Mouse (Mus musculus): ENCODE data around the gene Ttc34.
A peak's percentile ranks its signal among the peaks of the same experiment; 100 is the strongest.

Gene Ttc34

DNA sequence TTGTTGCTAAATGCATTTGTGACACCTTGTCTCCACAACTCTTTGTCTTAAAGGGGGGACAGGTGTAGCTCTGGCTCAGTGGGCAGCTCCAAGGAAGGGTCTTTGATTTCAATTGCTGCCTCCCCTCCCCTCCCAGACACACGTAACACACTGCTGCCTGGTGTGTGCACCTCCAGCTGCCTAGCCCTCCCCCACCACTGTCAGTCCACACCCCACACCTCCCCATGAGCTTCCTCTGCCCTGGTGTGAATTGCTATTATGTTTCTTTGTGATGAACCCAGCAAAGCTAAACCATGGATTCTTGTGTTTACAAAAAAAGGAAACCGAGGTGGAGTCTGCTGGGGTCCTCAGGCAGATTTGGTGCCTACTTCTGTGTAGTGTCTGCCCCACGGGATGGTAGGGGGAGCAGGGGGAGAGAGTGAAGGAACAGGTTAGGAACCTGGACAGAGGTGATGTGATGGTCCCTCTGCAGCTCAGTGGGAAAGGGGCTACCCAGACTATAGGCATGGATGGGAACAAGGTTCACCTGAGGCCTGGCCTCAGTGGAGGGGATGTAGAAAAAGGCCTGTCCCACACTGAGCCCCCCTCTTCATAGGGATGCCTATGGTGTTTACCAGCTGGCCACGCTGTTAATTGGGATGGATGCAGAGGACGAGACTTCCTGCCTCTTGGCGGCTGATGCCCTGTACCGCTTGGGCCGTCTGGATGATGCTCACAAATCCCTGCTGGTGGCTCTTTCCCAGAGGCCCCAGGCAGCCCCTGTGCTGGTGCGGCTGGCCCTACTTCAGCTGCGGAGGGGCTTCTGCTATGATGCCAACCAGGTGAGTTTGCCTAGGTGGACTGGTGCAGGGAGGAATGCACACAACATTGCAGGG is 20.3 kb downstream of the Ttc34 start:
- DNase-seq (ENCODE audit: low spot score in 2 of 2) = no peak

DNA sequence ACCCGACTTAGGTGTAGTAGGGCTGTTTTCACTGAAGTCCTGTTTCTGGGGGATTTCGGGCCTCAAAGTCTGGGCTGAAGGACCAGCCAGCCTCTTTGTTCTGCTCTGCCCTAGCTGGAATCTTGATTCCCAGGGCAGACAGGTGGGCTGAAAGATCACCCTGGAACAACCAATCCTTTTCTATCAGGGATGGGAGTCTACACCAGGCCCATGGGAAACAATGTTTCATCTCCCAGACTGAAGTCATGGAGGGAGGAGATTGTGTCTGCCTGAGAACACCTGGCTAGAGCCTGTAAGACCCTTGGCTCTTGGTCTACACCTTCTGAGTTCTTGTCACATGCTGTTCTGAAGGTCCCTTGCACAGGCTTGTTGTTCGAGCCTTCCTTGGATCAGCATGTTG is 21.3 kb downstream of the Ttc34 start:
- DNase-seq (ENCODE audit: low spot score in 2 of 2) = no peak

DNA sequence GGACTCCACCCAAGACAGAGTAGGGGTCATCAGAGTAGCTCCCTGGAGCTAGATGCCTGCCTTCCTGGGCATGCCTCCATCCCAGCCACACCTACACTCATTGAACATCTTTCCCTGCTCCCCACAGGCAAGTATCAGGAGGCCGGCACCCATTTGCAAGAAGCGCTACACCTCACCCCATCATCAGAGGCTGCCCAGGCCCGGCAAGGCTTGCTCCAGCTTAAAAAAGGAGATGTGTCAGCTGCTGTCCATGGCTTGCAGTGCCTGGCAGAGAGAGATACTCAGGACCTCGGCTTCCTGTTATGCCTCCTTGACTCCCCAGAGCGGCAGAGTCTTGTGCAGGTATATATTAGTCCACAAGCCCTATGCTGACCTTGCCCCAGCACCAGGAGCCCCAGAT is 24.7 kb downstream of the Ttc34 start:
- DNase-seq (ENCODE audit: low spot score in 2 of 2) = no peak

DNA sequence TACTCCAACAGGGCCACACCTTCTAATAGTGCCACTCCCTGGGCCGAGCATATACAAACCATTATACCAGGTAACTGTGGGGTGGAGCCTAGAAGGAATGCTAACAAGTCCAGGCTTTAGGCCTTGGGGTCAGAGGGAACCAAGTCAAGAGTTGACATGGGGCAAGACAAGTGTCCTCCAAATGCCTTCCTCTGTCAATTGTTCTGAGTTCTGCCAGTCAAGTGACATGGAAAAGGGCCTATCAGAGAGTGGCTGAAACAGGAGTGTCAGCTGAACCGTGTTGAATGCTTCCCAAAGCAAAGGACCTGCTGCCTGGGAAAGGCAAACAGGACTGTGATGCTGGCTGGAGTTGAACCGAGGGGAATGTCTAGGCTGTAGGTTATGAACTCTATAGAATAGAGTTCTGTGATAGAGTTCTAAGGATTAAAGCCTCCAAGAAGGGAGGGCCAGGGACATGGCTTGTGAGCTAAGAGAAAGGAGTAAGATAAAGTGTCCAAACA is 26.2 kb downstream of the Ttc34 start:
- DNase-seq (ENCODE audit: low spot score in 2 of 2) = no peak

DNA sequence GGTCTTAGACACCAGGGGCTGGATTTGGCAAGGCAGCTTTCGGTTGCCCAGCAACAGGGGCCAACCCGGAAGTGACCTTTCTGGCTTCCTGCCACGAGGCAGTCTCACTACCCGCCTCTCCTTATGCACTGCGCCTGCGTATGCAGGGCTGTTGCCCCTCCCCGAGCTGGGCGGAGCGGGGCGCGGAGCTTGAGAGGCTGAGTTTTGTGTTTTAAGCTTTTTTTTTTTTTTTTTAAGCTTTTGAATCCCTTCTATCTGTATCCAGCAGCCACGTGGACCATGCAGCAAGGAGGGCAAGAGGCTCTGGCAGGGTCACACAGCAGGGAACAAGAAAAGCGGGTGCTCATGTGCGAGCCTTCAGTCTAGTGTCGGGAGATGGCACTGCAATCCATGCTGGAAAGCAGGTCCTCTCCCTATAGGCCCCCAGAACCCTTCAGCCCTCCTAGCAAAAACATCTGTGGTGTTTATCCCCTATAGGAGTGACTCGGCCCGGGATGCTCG is 27.1 kb downstream of the Ttc34 start:
- DNase-seq (ENCODE audit: low spot score in 2 of 2) = peak; percentile 87 to 89

DNA sequence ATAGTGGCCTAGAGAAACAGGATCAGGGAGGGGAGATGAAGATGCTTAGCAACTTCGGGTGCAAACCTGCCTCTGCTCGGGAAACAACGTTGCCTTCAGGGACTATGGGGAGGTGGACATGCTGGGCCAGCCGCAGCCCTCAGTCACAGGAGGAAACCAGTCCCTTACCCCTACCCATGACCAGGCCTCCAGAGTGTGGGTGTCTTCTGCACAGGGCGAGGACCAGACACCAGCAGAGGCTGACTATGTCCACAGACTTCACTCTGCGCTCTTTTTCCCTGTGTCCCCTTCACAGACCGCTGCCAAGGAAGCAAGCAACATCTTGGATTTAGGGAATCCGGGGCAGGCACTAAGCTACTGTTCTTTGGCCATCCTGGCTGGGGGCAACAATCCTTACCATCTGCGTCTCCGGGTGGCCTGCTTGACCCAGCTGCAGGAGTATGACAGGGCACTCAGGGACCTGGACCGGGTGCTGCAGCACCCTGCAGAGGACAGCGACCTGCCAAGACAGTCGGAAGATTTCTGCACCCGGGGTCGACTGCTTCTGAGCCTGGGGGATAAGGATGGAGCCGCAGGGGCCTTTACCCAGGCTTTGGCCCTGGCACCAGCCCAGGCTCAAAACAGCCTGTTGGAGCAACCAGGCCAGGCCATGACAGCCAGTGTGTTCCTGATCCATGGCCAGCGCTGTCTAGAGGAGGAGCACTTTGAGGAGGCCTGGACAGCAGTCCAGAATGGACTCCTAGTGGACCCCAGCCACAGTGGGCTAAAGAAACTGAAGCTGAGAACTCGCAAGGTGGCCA is 27.9 kb downstream of the Ttc34 start:
- no peak for DNase-seq (ENCODE audit: low spot score in 2 of 2)

DNA sequence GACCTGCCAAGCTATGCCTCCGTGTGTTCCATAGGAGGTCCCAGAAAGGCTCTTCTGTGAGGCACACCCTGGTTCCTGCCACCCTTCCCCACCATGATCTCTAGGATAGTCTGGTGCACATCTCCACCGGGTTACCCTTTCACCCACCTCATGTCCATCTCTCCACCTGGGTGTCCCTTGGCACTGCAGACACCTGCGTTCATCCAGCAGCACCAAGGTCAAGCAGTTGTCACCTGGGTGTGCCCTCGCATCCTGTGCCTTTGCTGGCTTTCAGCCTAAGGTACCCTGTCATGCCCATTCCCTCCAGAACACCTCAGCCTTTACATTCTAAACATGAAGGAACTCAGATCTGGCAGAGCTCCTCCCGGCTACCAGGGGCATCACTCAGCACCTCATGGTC is 29.1 kb downstream of the Ttc34 start:
- DNase-seq (ENCODE audit: low spot score in 2 of 2) = no peak

DNA sequence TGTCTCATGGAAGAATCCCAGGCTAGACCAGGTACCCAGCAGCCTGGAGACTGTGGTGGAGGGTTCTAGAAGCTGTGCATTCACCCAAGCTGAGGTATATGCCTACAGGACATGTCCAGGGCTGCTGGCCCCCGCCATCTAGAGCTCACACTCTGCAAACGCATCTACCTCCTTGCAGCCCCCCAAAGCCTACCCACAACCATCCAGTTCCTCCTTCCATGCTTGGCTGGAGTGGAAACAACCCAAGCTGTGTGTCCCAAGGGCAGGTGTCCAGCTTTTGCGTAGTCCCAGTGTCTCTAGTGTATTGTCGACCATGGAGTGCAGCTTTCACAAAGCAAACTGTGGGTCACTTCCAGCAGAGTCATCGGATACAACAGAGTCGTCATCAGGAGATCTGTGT is 30.0 kb downstream of the Ttc34 start:
- DNase-seq (ENCODE audit: low spot score in 2 of 2) = no peak

DNA sequence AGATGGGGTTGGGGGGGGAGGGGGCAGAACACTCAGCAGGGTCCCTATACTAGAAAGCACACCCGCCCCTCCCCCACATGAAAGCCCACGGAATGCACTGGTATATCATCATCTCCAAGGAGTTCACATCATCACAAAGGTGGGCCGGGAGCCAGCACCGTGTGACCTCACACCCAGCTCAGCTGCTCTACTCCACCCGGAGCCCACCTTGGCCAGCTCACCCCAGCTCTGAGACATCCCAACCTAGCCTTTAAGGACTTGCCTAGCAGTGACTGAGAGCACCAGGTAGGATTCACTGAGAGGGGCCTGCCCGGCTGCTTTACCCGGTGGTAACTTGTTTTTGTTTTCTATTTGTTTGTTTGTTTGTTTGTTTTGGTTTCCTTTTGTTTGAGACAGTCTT is 32.2 kb downstream of the Ttc34 start, which contains the start of gene Mmel1:
Gene Mmel1, plus strand, starts transcription at position 146 of the 400 bp plus-strand sequence.
- DNase-seq (ENCODE audit: low spot score in 2 of 2) = no peak

DNA sequence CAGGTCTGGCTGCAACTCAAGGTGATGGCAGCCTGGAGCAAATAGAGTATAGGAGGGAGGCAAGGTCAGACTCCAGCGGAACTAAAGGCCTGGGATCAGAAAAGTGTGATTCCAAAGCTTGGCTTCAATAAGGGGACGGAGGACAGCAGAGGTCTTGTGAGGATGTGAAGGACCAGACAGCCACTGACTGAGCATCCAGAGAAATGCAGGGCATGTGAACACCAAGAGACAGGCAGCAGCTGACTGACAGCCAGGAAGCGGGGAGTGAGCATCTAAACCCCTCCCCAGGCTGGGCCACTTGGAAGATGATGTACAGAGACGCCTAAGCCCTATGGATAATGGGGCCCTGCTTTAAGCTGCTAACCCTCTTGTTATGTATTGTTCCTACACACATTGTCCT is 33.5 kb downstream of the Ttc34 start:
- no peak for DNase-seq (ENCODE audit: low spot score in 2 of 2)

DNA sequence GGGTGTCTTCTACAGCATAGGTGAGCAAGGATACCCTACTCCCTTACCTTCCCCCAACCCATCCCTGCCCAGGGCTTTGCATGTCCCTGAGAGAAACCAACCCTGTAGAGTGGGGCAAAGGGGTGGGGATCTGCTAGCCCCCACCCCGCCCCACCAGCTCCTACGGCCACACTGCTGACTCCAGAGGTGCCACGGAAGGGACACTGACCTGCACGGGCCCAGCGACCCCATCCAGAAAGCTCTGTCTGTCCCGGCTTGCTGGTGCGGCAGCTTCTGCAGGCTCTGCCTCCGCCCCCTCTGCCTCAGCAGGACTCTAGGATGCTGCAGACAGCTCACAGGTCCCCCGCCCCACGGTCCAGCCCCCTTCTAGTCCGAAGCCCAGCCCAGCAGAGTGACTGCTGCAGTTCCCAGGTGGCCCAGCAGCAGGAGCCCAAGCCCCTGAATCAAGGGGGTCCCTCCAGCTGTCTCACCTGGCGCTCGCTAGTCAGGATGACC is 34.5 kb downstream of the Ttc34 start:
- no peak for DNase-seq (ENCODE audit: low spot score in 2 of 2)

DNA sequence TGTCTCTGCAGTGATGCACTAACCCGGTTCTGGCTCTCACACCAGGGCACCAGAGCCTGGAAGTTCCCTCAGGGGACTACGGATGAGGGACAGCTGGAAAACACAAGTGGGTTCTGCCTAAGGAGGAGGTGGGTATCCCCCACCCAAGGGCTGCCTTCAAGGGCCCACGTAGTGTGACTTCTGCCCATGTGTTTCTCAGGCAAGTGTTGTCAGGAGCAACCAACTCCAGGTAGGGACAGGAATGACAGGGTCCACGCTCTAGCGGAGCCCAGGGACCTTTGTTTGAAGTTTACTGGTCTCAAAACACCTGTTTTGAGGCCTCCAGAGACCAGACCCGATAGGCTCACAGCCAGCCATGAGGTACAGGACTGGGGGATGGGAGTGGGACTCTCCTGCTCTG is 35.9 kb downstream of the Ttc34 start:
- DNase-seq (ENCODE audit: low spot score in 2 of 2) = no peak

DNA sequence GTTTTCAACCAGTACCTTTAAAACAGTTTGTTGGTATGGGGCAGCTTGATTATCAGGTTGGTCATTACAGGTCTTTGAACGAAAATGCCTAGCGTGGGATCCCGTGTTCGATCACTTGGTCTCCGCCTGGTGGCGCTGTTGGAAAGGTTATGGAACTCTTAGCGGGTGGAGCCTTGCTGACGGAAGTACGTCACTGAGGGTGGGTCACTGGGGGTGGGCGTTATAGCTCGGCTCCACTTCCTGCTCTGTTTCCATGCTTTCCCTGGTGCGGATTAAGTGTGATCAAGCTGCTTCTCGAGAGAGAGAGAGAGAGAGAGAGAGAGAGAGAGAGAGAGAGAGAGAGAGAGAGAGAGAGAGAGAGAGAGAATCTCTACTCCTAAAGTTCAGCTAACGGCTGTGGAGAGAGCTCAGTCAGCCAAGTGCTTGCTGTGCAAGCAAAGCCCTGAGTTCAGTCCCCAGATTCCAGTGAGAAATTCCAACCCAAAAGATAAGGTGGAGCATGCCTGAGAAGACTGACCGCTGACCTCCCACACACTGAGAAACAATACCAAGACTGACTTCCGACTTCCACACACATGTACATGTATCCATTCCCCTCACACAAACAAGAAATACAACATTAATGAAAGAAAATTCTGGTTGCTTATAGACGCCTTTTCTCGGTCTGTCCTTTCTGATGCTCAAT is 40.7 kb downstream of the Ttc34 start:
- DNase-seq (ENCODE audit: low spot score in 2 of 2) = peak; percentile 78 to 96

DNA sequence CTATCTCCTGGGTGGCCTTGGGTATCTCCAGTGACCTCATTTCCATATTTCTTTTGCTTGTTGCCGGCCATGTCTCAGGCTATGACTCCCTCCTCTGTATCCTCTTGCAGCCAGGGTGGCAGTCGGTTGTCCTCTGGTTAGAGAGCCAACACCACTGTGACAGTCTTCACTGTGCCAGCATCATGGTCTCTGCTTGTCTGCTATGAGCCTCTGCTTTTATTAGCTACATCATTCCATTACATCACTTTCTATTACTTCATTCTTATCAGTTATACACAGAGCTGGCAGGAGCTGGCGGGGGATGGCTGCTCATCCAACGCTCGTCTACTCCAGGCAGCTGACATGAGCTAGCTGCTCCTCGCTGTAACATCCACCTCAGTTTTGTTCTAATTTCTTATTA is 43.5 kb downstream of the Ttc34 start:
- DNase-seq (ENCODE audit: low spot score in 2 of 2) = no peak

DNA sequence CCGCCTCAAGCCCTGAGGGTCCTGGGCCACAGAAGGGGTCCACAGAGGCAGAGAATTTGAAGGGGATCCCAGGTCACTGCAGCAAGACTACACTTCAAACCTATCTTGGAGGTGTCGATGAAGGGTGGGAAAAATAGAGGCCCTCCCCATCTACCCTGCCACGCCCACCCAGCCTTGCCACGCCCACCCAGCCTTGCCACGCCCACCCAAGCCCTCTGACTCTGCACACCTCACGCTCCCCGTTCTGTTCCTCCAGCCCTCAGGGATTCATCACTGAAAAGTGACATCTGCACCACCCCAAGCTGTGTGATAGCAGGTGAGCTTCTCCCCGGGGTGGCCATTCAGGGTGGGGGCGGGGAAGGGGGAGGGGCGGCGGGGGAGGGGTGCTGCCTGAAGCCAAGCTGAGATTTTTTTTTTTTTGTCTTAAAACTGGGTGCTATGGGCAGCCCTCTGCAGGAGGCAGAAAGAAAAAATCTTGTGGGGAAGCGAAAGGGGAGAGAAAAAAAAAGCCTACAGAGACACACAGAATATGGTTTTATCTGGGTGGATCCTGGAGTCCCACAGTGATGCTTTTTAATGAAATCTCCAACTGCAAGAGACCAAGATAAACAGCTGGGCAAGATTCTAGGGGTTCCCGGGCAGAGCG is 44.9 kb downstream of the Ttc34 start:
- no peak for DNase-seq (ENCODE audit: low spot score in 2 of 2)

DNA sequence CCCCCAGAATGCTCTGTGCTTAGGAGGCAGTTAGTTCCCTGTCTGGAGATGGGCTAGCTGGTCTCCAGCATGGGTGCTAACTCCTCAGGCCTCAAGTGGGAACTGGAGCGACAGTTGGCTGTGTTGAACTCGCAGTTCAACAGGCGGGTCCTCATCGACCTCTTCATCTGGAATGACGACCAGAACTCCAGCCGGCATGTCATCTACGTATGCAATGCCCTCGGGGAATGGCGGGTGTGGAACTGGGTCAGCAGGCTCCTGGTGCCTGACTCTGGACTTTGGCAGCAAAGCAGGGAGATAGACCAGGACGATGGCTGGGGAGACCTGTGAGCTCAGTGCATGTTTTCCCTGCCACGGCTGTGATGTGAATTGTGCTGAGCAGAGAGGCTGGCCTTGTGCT is 48.2 kb downstream of the Ttc34 start:
- DNase-seq (ENCODE audit: low spot score in 2 of 2) = no peak

DNA sequence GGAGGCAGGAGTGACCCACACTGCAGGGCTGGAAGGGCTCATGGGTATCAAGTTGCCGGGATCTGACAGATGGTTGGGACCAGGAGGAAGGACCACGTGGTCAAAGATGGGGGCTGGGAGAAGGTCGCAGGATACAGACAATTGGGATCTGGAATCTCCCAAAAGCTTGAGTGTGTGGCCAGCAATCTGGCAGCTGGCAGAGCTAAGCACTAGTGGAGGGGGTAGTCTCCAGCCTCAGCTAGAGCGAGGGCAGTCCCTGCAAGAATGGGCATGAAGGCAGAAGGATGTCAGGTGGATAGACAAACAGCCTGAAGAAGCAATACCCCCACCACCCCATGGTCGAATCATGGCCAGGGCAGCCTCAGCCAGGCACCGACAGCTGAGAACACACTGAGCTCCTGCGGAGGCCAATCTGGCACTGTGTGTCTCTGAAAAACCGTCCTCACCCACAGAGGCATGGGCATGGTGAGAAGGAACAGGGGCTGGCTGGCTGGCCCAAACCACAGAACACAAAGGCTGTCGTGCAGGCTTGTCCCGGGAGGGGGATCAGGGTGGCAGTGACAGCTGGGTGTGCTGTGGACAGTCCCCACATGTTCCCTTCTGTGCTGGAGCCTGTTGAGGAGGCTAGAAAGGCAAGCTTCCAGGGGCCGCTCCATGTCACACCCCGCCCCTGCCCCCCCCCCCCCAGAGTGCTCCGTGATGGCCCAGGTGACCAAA is 49.8 kb downstream of the Ttc34 start:
- no peak for DNase-seq (ENCODE audit: low spot score in 2 of 2)

DNA sequence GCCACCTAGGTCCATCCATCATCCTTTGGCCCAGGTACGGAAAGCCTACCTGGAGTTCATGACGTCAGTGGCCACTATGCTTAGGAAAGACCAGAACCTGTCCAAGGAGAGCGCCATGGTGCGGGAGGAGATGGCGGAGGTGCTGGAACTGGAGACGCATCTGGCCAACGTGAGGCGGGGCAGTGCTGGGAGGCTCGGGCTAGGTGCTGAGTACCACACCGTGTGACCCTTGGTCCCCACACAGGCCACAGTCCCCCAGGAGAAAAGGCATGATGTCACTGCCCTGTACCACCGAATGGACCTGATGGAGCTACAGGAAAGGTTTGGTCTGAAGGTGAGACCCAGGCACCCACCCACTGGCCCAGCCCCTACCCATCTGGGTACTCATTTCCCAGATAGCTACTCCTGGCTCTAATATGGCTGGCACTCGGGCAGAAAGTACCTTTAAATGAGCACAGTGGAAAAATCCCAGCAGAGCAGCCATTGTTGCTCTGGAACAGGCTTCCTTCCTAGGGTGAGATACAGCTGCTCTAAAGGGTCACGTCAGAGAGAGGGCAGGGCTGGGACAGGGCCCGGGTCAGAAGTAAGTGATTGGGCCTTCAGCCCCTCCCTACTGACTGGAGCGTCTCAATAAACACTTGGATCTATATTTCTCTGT is 50.5 kb downstream of the Ttc34 start:
- no peak for DNase-seq (ENCODE audit: low spot score in 2 of 2)

DNA sequence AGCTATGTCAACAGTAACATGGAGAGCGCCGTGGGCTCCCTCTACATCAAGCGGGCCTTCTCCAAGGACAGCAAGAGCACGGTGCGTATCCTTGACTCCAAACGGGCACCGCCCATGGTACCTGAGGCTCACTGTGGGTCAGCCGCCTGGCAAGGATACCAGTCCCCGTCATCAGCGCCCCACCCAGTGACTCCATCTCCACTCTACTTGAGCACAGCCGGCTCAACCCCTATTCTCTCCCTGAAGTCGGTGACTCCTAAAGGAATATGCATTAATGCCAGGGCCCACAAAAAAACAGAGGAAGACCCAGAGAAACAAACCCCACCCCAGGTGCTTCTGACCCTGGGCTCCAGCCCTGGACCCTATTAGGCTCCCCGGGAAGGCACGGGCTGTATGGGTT is 53.6 kb downstream of the Ttc34 start:
- no peak for DNase-seq (ENCODE audit: low spot score in 2 of 2)

DNA sequence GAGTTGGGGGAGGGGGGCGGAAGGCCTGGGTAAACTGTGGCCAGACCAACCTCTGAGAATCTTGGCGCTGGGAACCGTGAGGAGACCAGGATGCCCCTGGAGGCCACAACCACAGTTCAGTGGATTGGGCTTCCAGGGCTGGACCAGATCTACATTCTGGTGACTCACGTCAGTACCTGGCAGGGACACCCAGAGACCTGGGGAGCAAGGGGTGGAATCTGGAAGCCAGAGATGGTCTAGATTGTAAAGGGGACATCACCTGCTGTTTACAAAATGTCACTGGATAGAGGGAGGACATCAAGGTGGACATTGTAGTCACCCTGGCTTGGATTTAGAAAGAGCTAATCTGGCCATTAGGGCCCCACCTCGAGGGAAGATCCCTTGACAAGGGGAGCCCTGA is 58.3 kb downstream of the Ttc34 start:
- no peak for DNase-seq (ENCODE audit: low spot score in 2 of 2)
